Mouse (Mus musculus): ENCODE data around the gene Pus10.
"Not testable (repeated sequence)": the region's sequence is repeated elsewhere in the genome, so short reads cannot be mapped to it uniquely, and the experiment has no call there.

Pus10 gene

GRCm38 (mm10) chr11:23758218-23758617 is 92.7 kb downstream of the Pus10 start:
- no peak for DNase-seq (ENCODE audit: low read depth, low spot score)

- no peak for DNase-seq (ENCODE audit: low read depth, low spot score)
These were observed 97.2 kb downstream of the Pus10 start for GRCm38 (mm10) chr11:23762635-23763034.

GRCm38 (mm10) chr11:23767369-23767768 is 101.9 kb downstream of the Pus10 start:
- not testable (repeated sequence) for DNase-seq (ENCODE audit: low read depth, low spot score)

- no peak for DNase-seq (ENCODE audit: low read depth, low spot score)
These were observed 102.5 kb downstream of the Pus10 start for GRCm38 (mm10) chr11:23767928-23768327.

GRCm38 (mm10) chr11:23769033-23769432 is 103.6 kb downstream of the Pus10 start:
- DNase-seq (ENCODE audit: low read depth, low spot score): no peak

- no peak for DNase-seq (ENCODE audit: low read depth, low spot score)
These were observed 104.4 kb downstream of the Pus10 start for GRCm38 (mm10) chr11:23769686-23770509.

- no peak for DNase-seq (ENCODE audit: low read depth, low spot score)
These were observed 105.0 kb downstream of the Pus10 start for GRCm38 (mm10) chr11:23770510-23770759.

- peak; percentile 87 for DNase-seq (ENCODE audit: low read depth, low spot score)
These were observed 105.5 kb downstream of the Pus10 start, which contains the start of gene Rel for GRCm38 (mm10) chr11:23770760-23771506. Gene Rel, minus strand, starts transcription at chr11:23770970.

- no peak for DNase-seq (ENCODE audit: low read depth, low spot score)
These were observed 106.1 kb downstream of the Pus10 start for GRCm38 (mm10) chr11:23771507-23772097.

- no peak for DNase-seq (ENCODE audit: low read depth, low spot score)
These were observed 107.0 kb downstream of the Pus10 start for GRCm38 (mm10) chr11:23772471-23772870.

- DNase-seq (ENCODE audit: low read depth, low spot score): no peak
These were observed 113.3 kb downstream of the Pus10 start for GRCm38 (mm10) chr11:23778787-23779201.

- DNase-seq (ENCODE audit: low read depth, low spot score): no peak
These were observed 116.6 kb downstream of the Pus10 start for GRCm38 (mm10) chr11:23782038-23782437.
